Mouse (Mus musculus) kidney, embryonic 16.5 days (tissue): Measurements from ENCODE around the gene Gm20388. TPM values are rescaled to one million over a fixed set of nuclear protein-coding genes. Genes with fewer than 3 reads are reported as not detected.

Experiments
- ATAC-seq: fragments of 200-750 bp; cut with Nextera tagmentation; 2 replicates; pipeline ENCODE4 v1.8.0; 2017; ENCODE audit warnings: moderate TSS enrichment; ENCODE audit not compliant: low FRiP score, low TSS enrichment
- H3K27ac ChIP-seq: fragments of 300-500 bp; sonication (generic); 2 replicates; pipeline ENCODE4 v1.5.1; 2014; ENCODE audit warnings: low read length
- H3K27me3 ChIP-seq: fragments of 300-500 bp; sonication (generic); 2 replicates; pipeline ENCODE4 v1.6.1; 2014; ENCODE audit warnings: low read length, control low read depth, mixed read lengths; ENCODE audit not compliant: insufficient read depth
- H3K36me3 ChIP-seq: fragments of 300-500 bp; sonication (generic); 2 replicates; pipeline ENCODE4 v1.6.1; 2014; ENCODE audit warnings: low read length, control low read depth, mixed read lengths; ENCODE audit not compliant: insufficient read depth
- H3K4me1 ChIP-seq: fragments of 300-500 bp; sonication (generic); 2 replicates; pipeline ENCODE4 v1.6.1; 2014; ENCODE audit warnings: low read length, control low read depth, mixed read lengths; ENCODE audit not compliant: insufficient read depth
- H3K4me2 ChIP-seq: fragments of 300-500 bp; sonication (generic); replicated peaks from 2 replicates; pipeline ENCODE4 v1.6.1; 2014; ENCODE audit warnings: low read depth, low read length
- H3K4me3 ChIP-seq: fragments of 300-500 bp; sonication (generic); 2 replicates; pipeline ENCODE4 v1.5.1; 2014; ENCODE audit warnings: mild to moderate bottlenecking, low read length
- H3K9ac ChIP-seq: fragments of 300-500 bp; sonication (generic); replicated peaks from 2 replicates; pipeline ENCODE4 v1.6.1; 2014; ENCODE audit warnings: low read length
- H3K9me3 ChIP-seq: fragments of 300-500 bp; sonication (generic); 2 replicates; pipeline ENCODE4 v1.6.1; 2016; ENCODE audit warnings: low read length, control low read depth
- WGBS: fragments of 180-500 bp; shearing (Covaris S2); extraction: QIAGEN DNeasy Blood & Tissue Kit; methylation state at CpG from one replicate; pipeline ENCODE4 v1.1.7; 2014; 5-methylcytosine and 5-hydroxymethylcytosine counted together
- polyA plus RNA-seq: library from polyadenylated mRNA; unstranded; fragments of >200 nt; fragmentation: Nextera tagmentation; extraction: Ambion mirVana; gene quantifications from 2 replicates; pipeline ENCODE4 v1.2.1, GENCODE M21; 2015

Gene Gm20388
- polyA plus RNA-seq, 1 experiment from 2014 or later, result 7.7 TPM

DNA sequence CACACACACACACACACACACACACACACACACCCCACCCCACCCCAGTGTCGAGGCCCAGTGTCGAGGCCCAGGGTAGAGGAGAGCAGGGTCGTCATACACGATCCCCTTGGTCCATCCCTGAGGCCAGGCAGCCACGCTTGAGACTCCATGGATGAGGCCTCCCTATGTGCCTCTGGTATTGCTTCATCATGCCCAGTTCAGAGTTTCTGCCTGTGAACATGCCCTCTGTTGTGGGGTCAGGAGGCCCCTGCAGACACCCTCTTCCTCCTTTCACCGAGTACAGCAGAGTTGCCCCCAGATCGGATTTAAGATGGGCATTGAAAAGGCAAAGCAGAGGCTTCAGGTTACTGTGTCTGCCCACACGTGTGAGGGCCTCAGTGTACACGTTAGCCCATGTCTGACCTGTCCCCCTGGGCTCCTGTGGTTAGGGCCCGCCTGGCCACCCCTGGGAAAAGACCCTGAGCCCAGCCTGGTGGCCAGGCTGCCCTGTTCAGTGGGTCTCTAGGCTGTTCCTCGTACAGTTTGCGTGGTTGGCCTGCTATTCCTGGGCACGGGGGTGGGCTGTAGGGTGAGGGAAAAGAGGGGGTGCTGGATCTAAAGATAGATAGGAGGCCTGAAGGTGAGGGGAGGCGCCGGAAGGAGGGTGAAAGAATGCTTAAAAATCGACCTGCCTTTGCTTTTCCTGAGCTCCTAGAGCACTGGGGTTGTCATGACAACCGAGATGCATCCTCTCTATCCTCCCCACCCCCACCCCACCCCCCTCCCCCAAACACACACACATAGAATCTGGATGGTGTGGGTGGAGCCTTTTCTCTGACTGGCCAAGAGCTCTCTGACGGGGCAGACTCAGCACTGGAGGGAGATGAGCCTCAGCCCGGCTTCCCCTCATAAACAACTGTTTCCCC is 1860.5 kb downstream of the Gm20388 start:
- no peaks in the 10 kb centered on the region for H3K27me3 ChIP-seq
- WGBS, result 26% methylated on average over 19 of the region's 19 CpGs
- no peak for ATAC-seq
- H3K9ac ChIP-seq, result no peak overlapping the region
- H3K27ac ChIP-seq, result no peak overlapping the region
- H3K4me1 ChIP-seq, result no peaks in the 10 kb centered on the region
- H3K4me3 ChIP-seq, result no peak overlapping the region
- no peak overlapping the region for H3K4me2 ChIP-seq
- H3K36me3 ChIP-seq, result no peaks in the 10 kb centered on the region
- H3K9me3 ChIP-seq, result no peaks in the 10 kb centered on the region

DNA sequence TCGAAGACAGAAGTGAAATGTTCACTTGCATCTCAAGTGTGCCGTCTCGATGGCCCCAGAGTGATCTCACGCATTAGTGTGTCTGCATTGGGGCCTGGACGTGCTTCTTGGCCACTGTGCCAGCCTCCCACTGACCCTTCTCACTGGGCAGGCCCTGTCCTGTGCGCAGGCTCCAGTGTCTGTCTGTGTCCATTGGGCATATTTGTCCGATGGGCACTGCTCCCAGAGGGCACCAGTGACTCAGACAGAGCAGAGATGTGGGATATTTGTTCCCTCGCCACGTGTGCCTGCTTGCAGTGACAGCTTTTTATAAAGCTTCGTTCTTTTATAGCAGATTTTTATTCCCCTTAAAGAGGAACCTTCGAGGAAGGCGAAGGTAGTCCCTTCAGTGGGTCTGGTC is 1863.2 kb downstream of the Gm20388 start:
- Histone ChIP-seq H3K4me2 (no peak overlapping the region), H3K27ac (no peak overlapping the region), H3K4me1 (peaks cover 6% of the 10 kb centered on the region; the same call in 1 of the 2 replicates), H3K36me3 (no peaks in the 10 kb centered on the region), H3K27me3 (no peaks in the 10 kb centered on the region), H3K9ac (no peak overlapping the region), H3K4me3 (no peak overlapping the region), H3K9me3 (no peaks in the 10 kb centered on the region)
- WGBS, result 91% methylated on average over 12 of the region's 12 CpGs
- ATAC-seq, result no peak

DNA sequence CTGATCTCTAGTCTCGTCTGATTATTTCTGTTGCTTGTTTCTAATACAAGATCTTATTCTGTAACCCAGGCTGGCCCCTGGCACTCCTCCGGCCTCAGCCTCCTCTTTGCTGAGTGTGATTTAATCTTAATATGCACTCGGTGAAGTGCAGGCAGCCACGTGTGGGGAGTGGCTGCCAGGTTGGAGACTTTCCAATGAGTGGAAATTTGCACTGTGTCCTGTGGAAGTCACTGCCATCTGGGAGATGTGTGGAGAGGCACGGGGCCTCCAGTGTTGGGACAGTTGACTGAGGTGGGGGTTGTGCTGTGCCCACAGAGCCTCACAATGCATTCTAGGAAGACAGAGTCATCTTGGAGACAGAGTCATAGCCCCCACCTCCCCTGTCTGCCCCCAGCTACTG is 1871.9 kb downstream of the Gm20388 start:
- Histone ChIP-seq H3K4me3 (no peak overlapping the region), H3K36me3 (no peaks in the 10 kb centered on the region), H3K27me3 (no peaks in the 10 kb centered on the region), H3K9me3 (no peaks in the 10 kb centered on the region), H3K9ac (no peak overlapping the region), H3K4me2 (no peak overlapping the region), H3K4me1 (peaks cover 6% of the 10 kb centered on the region; the same call in 1 of the 2 replicates), H3K27ac (no peak overlapping the region)
- no peak for ATAC-seq
- 57% methylated on average over 5 of the region's 5 CpGs for WGBS

DNA sequence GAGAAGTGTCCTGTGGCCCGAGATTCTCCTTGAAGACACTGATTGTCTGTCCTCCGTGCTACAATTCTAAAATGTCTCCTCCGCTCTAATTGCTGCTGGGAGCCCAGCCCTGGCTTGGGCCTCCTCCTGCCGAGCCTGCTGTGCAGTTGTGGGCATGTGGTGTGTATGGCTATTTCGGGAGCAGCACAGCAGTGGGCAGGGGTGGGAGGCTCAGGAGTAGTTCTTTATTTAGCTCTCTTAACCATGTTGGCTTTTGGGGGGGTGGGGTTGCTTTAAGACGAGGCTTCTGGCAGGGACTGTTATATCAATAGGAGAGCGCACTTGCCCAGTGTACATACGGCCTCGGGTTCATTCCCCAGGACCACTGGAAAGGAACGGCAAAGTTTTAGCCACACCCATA is 1875.9 kb downstream of the Gm20388 start:
- no peak for ATAC-seq
- H3K4me2 ChIP-seq, result no peak overlapping the region
- H3K9me3 ChIP-seq, result no peaks in the 10 kb centered on the region
- no peak overlapping the region for H3K4me3 ChIP-seq
- no peak overlapping the region for H3K9ac ChIP-seq
- H3K36me3 ChIP-seq, result no peaks in the 10 kb centered on the region
- H3K4me1 ChIP-seq, result no peaks in the 10 kb centered on the region
- H3K27me3 ChIP-seq, result no peaks in the 10 kb centered on the region
- 30% methylated on average over 10 of the region's 10 CpGs for WGBS
- H3K27ac ChIP-seq, result no peak overlapping the region

DNA sequence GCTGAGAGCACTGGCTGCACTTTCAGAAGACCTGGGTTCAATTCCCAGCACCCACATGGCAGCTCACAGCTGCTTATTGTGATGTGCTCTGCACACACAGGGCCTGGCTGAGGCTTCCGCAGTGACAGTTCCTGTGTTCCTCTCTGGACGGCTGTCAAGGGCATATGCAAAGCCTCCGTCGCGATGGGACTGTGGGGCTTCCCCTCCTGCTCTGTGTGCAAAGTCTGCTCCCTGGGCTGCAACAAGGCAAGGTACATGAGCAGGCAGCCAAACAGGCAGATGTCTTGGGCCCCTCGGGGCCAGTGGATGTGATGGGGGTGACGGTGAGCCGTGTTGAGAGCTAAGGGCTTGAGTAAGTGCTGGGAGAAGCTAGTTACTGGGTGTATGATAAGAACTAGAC is 1878.1 kb downstream of the Gm20388 start:
- Histone ChIP-seq H3K4me3 (no peak overlapping the region), H3K27me3 (no peaks in the 10 kb centered on the region), H3K36me3 (no peaks in the 10 kb centered on the region), H3K27ac (no peak overlapping the region), H3K4me1 (no peaks in the 10 kb centered on the region), H3K9ac (no peak overlapping the region), H3K4me2 (no peak overlapping the region), H3K9me3 (no peaks in the 10 kb centered on the region)
- no peak for ATAC-seq
- 89% methylated on average over 8 of the region's 8 CpGs for WGBS

DNA sequence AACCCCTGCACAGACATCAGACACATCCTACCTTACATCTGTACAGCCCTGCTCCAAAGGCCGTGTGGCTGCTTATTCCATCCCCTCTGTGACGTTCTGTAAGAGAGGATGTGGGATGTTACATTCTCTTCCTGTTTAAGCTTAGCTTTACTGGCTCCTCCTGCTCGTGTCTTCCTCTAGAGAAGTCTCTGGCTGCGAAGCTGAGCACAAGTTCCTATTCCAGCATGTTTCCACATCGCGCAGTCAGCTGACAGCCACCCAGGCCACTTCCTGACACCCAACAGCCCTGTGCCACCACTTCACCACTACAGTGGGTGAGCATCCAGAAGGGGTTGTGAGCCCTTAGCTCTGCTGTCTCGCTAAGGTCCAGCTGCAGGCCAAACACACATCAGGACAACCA is 1881.5 kb downstream of the Gm20388 start:
- Histone ChIP-seq H3K27ac (no peak overlapping the region), H3K4me2 (no peak overlapping the region)
- WGBS, result 77% methylated on average over 7 of the region's 7 CpGs

DNA sequence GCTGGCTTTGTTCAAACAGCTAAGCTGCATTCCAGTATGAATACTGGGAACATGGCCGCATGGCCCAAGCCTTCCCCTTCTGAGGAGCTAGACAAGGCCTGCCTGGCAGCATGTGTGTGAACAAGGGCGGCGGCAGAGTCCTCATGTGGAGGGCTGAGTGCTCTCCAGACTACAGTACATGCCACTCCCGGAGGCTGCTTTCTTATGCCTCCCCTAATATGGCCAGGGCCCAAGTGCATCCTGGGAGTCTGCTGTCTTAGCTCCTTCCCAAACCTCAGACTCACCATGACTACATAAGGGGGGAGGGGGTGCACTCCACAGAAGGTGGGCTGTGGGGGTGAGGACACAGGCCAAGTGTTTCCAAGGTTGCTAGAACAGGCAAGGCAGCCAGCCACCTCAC is 1882.0 kb downstream of the Gm20388 start:
- ATAC-seq, result no peak
- Histone ChIP-seq H3K27ac (no peak overlapping the region), H3K9me3 (no peaks in the 10 kb centered on the region), H3K4me3 (no peak overlapping the region), H3K9ac (no peak overlapping the region), H3K4me2 (no peak overlapping the region), H3K4me1 (no peaks in the 10 kb centered on the region), H3K27me3 (no peaks in the 10 kb centered on the region), H3K36me3 (peaks cover 21% of the 10 kb centered on the region; the same call in 1 of the 2 replicates)
- WGBS, result 83% methylated on average over 4 of the region's 4 CpGs

More for the DNA sequence above, 1881.5 kb downstream of the Gm20388 start:
- no peaks in the 10 kb centered on the region for H3K27me3 ChIP-seq
- no peaks in the 10 kb centered on the region for H3K4me1 ChIP-seq
- ATAC-seq, result no peak
- no peak overlapping the region for H3K4me3 ChIP-seq
- H3K9me3 ChIP-seq, result no peaks in the 10 kb centered on the region
- H3K9ac ChIP-seq, result no peak overlapping the region
- H3K36me3 ChIP-seq, result peaks cover 16% of the 10 kb centered on the region; the same call in 1 of the 2 replicates

DNA sequence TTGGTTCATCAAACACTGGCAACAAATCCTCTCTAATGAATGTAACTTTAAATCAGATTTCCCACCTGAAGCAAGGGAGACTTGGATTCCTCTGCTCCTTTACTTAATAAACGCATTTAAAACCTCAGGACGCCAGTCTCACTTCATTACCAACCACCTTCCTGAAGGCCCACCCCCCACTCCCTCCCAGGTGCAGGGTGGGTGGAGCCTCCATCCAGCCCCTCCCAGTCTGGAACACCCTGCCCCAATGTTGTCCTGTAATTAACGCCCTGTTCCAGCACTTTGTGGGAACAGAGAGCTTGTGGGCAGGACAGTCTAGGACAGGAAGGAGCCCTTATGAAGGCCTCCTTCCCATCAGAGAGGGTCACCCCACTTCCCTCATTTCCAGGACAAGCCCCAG is 1883.5 kb downstream of the Gm20388 start:
- no peaks in the 10 kb centered on the region for H3K9me3 ChIP-seq
- peaks cover 32% of the 10 kb centered on the region for H3K36me3 ChIP-seq
- no peaks in the 10 kb centered on the region for H3K27me3 ChIP-seq
- H3K27ac ChIP-seq, result no peak overlapping the region
- H3K4me2 ChIP-seq, result no peak overlapping the region
- WGBS, result 40% methylated on average over 3 of the region's 3 CpGs
- H3K4me1 ChIP-seq, result no peaks in the 10 kb centered on the region
- H3K9ac ChIP-seq, result no peak overlapping the region
- H3K4me3 ChIP-seq, result no peak overlapping the region
- no peak for ATAC-seq

DNA sequence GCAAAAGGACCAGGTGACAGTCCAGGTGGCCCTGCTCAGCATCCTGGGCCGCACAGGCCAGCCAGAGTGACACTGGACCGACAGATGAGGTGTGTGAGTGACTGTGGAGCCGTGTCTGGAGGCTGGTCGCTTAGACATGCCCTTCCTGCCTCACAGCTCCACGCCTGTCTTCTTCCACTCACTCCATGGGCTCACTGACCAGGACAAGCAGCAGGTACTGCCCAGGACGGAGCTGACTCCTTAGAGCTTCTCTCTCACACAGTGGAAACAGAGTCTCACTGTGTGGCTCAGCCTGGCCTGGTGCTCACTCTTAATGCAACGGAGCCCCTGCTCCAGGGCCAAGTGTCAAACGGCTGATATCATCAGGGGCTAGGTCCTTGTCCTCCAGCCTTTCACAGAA is 1884.8 kb downstream of the Gm20388 start:
- Histone ChIP-seq H3K27ac (no peak overlapping the region), H3K36me3 (peaks cover 38% of the 10 kb centered on the region), H3K4me3 (no peak overlapping the region), H3K9me3 (no peaks in the 10 kb centered on the region), H3K4me1 (no peaks in the 10 kb centered on the region), H3K9ac (no peak overlapping the region), H3K4me2 (no peak overlapping the region), H3K27me3 (no peaks in the 10 kb centered on the region)
- no peak for ATAC-seq
- 88% methylated on average over 8 of the region's 8 CpGs for WGBS

DNA sequence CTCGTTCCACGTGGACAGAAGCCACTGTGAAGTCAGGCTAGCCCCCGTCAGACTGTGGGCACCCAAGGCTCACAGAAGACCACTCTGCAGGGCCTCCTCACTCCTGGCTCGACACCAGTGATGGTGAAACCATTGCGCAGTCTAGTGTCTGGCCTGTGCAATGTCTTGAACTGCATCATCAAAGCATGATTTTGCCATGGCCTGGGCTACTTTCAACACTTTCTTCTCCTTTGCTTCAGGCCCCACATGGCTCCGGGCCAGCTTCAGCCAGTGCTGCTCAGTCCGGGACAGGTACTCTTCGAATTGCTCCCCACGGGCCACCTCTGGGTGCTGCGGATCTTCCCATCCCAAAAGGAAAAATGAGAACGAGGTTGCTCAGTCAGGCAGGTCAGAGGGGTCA is 1885.8 kb downstream of the Gm20388 start:
- Histone ChIP-seq H3K9me3 (no peaks in the 10 kb centered on the region), H3K4me3 (no peak overlapping the region), H3K27ac (no peak overlapping the region), H3K36me3 (peaks cover 46% of the 10 kb centered on the region), H3K4me1 (no peaks in the 10 kb centered on the region), H3K4me2 (no peak overlapping the region), H3K27me3 (no peaks in the 10 kb centered on the region), H3K9ac (no peak overlapping the region)
- WGBS, result 90% methylated on average over 11 of the region's 11 CpGs
- no peak for ATAC-seq
